Mouse (Mus musculus): ENCODE measurements around the gene Gm13030. TPM values are rescaled to one million over a fixed set of nuclear protein-coding genes. Genes with fewer than 3 reads are reported as not detected.
"Not testable (repeated sequence)": the region's sequence is repeated elsewhere in the genome, so short reads cannot be mapped to it uniquely, and the experiment has no call there.

Gm13030 gene
- total RNA-seq, 1 experiment from 2014 or later = not detected

GRCm38 (mm10) chr4:138865991-138866390 lies 7.8 kb downstream of the Gm13030 start:
- no peak for DNase-seq

GRCm38 (mm10) chr4:138865092-138865491 lies 8.7 kb downstream of the Gm13030 start:
- no peak for DNase-seq

- no peak for DNase-seq
Measured at GRCm38 (mm10) chr4:138863344-138863998, 10.3 kb downstream of the Gm13030 start, which contains the start of gene Pla2g5. Pla2g5 (minus strand) TSS chr4:138863482.

- peak; percentile 74 for DNase-seq
Measured at GRCm38 (mm10) chr4:138859728-138860127, 14.0 kb downstream of the Gm13030 start.

- DNase-seq = no peak
Measured at GRCm38 (mm10) chr4:138859245-138859644, 14.5 kb downstream of the Gm13030 start.

GRCm38 (mm10) chr4:138858446-138858845 lies 15.3 kb downstream of the Gm13030 start:
- no peak for DNase-seq

- DNase-seq = no peak
Measured at GRCm38 (mm10) chr4:138857576-138857975, 16.2 kb downstream of the Gm13030 start.

GRCm38 (mm10) chr4:138856491-138856890 lies 17.3 kb downstream of the Gm13030 start:
- peak; percentile 55 for DNase-seq

- no peak for DNase-seq
Measured at GRCm38 (mm10) chr4:138855092-138855632, 18.6 kb downstream of the Gm13030 start.

- DNase-seq = no peak
Measured at GRCm38 (mm10) chr4:138852961-138853360, 20.8 kb downstream of the Gm13030 start.

- peak; percentile 72 for DNase-seq
Measured at GRCm38 (mm10) chr4:138851463-138851862, 22.3 kb downstream of the Gm13030 start.

GRCm38 (mm10) chr4:138841386-138841785 lies 32.4 kb downstream of the Gm13030 start:
- no peak for DNase-seq

GRCm38 (mm10) chr4:138840726-138841125 lies 33.0 kb downstream of the Gm13030 start:
- DNase-seq = no peak

GRCm38 (mm10) chr4:138839806-138840205 lies 34.0 kb downstream of the Gm13030 start:
- DNase-seq = no peak

GRCm38 (mm10) chr4:138827147-138827546 lies 46.6 kb downstream of the Gm13030 start:
- DNase-seq = no peak

- DNase-seq = no peak
Measured at GRCm38 (mm10) chr4:138825751-138826567, 47.8 kb downstream of the Gm13030 start.

- DNase-seq = no peak
Measured at GRCm38 (mm10) chr4:138824660-138825059, 49.1 kb downstream of the Gm13030 start.

GRCm38 (mm10) chr4:138824161-138824560 lies 49.6 kb downstream of the Gm13030 start:
- DNase-seq = not testable (repeated sequence)

- DNase-seq = no peak
Measured at GRCm38 (mm10) chr4:138821036-138821435, 52.7 kb downstream of the Gm13030 start.
